Mouse (Mus musculus) hindbrain, embryonic 11.5 days (tissue): ENCODE measurements around the gene Abcc9. TPM values are rescaled to one million over a fixed set of nuclear protein-coding genes. Genes with fewer than 3 reads are reported as not detected.
A peak's percentile ranks its signal among the peaks of the same experiment; 100 is the strongest.

Experiments used
- ATAC-seq: fragments of 200-750 bp; cut with Nextera tagmentation; 2 replicates; pipeline ENCODE4 v1.8.0; 2017; ENCODE audit warnings: mild to moderate bottlenecking, moderate TSS enrichment, moderate library complexity; ENCODE audit not compliant: low FRiP score
- DNase-seq: peaks from one replicate; pipeline ENCODE4 v3.0.0-alpha.2; 2015; ENCODE audit warnings: low spot score
- H3K27ac ChIP-seq: fragments of 300-500 bp; sonication (generic); 2 replicates; pipeline ENCODE4 v1.5.1; 2014; ENCODE audit warnings: mild to moderate bottlenecking, low read depth, low read length
- H3K27me3 ChIP-seq: fragments of 300-500 bp; sonication (generic); 2 replicates; pipeline ENCODE4 v1.6.1; 2014; ENCODE audit warnings: mild to moderate bottlenecking, low read length, moderate library complexity, mixed read lengths; ENCODE audit not compliant: control insufficient read depth, insufficient read depth
- H3K36me3 ChIP-seq: fragments of 300-500 bp; sonication (generic); 2 replicates; pipeline ENCODE4 v1.6.1; 2014; ENCODE audit warnings: mild to moderate bottlenecking, low read length, moderate library complexity, mixed read lengths; ENCODE audit not compliant: control insufficient read depth, insufficient read depth
- H3K4me1 ChIP-seq: fragments of 300-500 bp; sonication (generic); replicated peaks from 2 replicates; pipeline ENCODE4 v1.6.1; 2014; ENCODE audit warnings: low read length, mixed read lengths; ENCODE audit not compliant: control insufficient read depth, insufficient read depth
- H3K4me2 ChIP-seq: fragments of 300-500 bp; sonication (generic); replicated peaks from 2 replicates; pipeline ENCODE4 v1.6.1; 2014; ENCODE audit warnings: mild to moderate bottlenecking, low read depth, low read length
- H3K4me3 ChIP-seq: fragments of 300-500 bp; sonication (generic); 2 replicates; pipeline ENCODE4 v1.5.1; 2014; ENCODE audit warnings: low read depth, low read length
- H3K9ac ChIP-seq: fragments of 300-500 bp; sonication (generic); 2 replicates; pipeline ENCODE4 v1.6.1; 2014; ENCODE audit warnings: low read depth, low read length
- H3K9me3 ChIP-seq: fragments of 300-500 bp; sonication (generic); 2 replicates; pipeline ENCODE4 v1.6.1; 2016; ENCODE audit warnings: low read length; ENCODE audit not compliant: control insufficient read depth
- WGBS: fragments of 180-500 bp; shearing (Covaris S2); extraction: QIAGEN DNeasy Blood & Tissue Kit; methylation state at CpG from one replicate; pipeline ENCODE4 v1.1.7; 2014; 5-methylcytosine and 5-hydroxymethylcytosine counted together
- polyA plus RNA-seq: library from polyadenylated mRNA; unstranded; fragments of >200 nt; fragmentation: Nextera tagmentation; extraction: Ambion mirVana; gene quantifications from 2 replicates; pipeline ENCODE4 v1.2.1, GENCODE M21; 2014

Gene Abcc9
- polyA plus RNA-seq, 1 experiment from 2014 or later = 3.4 TPM

GRCm38 (mm10) chr6:142571629-142572360 is 130.3 kb downstream of the Abcc9 start:
- no peak overlapping the region for H3K9ac ChIP-seq
- peak; percentile 44 for DNase-seq
- H3K36me3 ChIP-seq = no peaks in the 10 kb centered on the region
- 4% methylated on average over 21 of the region's 21 CpGs for WGBS
- H3K27ac ChIP-seq = no peak overlapping the region
- no peaks in the 10 kb centered on the region for H3K9me3 ChIP-seq
- H3K27me3 ChIP-seq = peaks cover 34% of the 10 kb centered on the region
- peak overlapping the region; percentile 78 for H3K4me2 ChIP-seq
- peaks cover 3% of the 10 kb centered on the region; the same call in 1 of the 2 replicates for H3K4me1 ChIP-seq
- peak; percentile 68 for ATAC-seq
- H3K4me3 ChIP-seq = peak overlapping the region; percentile 47

GRCm38 (mm10) chr6:142571055-142571618 is 131.0 kb downstream of the Abcc9 start, which contains the start of gene Kcnj8:
Gene Kcnj8 (minus strand): TSS chr6:142571614.
- Histone ChIP-seq H3K9me3 (no peaks in the 10 kb centered on the region), H3K4me2 (peak within 1 kb of the TSS; percentile 78), H3K4me1 (peaks cover 3% of the 10 kb centered on the region; the same call in 1 of the 2 replicates), H3K27ac (no peak within 1 kb of the TSS), H3K4me3 (peak within 1 kb of the TSS; percentile 47), H3K9ac (peak within 1 kb of the TSS; percentile 31; the same call in 1 of the 2 replicates), H3K36me3 (no peaks in the 10 kb centered on the region), H3K27me3 (peaks cover 34% of the 10 kb centered on the region)
- 0% methylated on average over 34 of the region's 34 CpGs for WGBS
- DNase-seq = peak; percentile 73
- ATAC-seq = peak; percentile 93

GRCm38 (mm10) chr6:142570046-142570770 is 131.9 kb downstream of the Abcc9 start:
- WGBS = 6% methylated on average over 30 of the region's 30 CpGs
- ATAC-seq (no peak), DNase-seq (peak; percentile 54)
- H3K9ac ChIP-seq = no peak overlapping the region
- H3K9me3 ChIP-seq = no peaks in the 10 kb centered on the region
- H3K4me2 ChIP-seq = 0 out of 2 replicates have a peak overlapping the region, but pooled peaks have one; percentile 14
- no peaks in the 10 kb centered on the region for H3K36me3 ChIP-seq
- peaks cover 34% of the 10 kb centered on the region for H3K27me3 ChIP-seq
- peaks cover 3% of the 10 kb centered on the region; the same call in 1 of the 2 replicates for H3K4me1 ChIP-seq
- peak overlapping the region; percentile 21; the same call in 1 of the 2 replicates for H3K4me3 ChIP-seq
- H3K27ac ChIP-seq = no peak overlapping the region

- 43% methylated on average over 7 of the region's 7 CpGs for WGBS
- Histone ChIP-seq H3K4me3 (no peak overlapping the region), H3K9ac (no peak overlapping the region), H3K4me2 (no peak overlapping the region), H3K36me3 (no peaks in the 10 kb centered on the region), H3K27me3 (peaks cover 34% of the 10 kb centered on the region), H3K9me3 (no peaks in the 10 kb centered on the region), H3K27ac (no peak overlapping the region), H3K4me1 (peaks cover 3% of the 10 kb centered on the region; the same call in 1 of the 2 replicates)
- ATAC-seq = no peak
- DNase-seq = peak; percentile 15
Observed at GRCm38 (mm10) chr6:142568713-142569357, 133.3 kb downstream of the Abcc9 start.

- no peak overlapping the region for H3K4me2 ChIP-seq
- 63% methylated on average over 5 of the region's 5 CpGs for WGBS
- DNase-seq = no peak
- H3K9ac ChIP-seq = no peak overlapping the region
- peaks cover 31% of the 10 kb centered on the region for H3K27me3 ChIP-seq
- no peaks in the 10 kb centered on the region for H3K9me3 ChIP-seq
- H3K27ac ChIP-seq = no peak overlapping the region
- no peak for ATAC-seq
- no peak overlapping the region for H3K4me3 ChIP-seq
- no peaks in the 10 kb centered on the region for H3K36me3 ChIP-seq
- peaks cover 3% of the 10 kb centered on the region; the same call in 1 of the 2 replicates for H3K4me1 ChIP-seq
Observed at GRCm38 (mm10) chr6:142567452-142567851, 134.7 kb downstream of the Abcc9 start.

GRCm38 (mm10) chr6:142564746-142565145 is 137.4 kb downstream of the Abcc9 start:
- 94% methylated on average over 3 of the region's 3 CpGs for WGBS
- Histone ChIP-seq H3K4me2 (no peak overlapping the region), H3K36me3 (no peaks in the 10 kb centered on the region), H3K27me3 (peaks cover 8% of the 10 kb centered on the region), H3K27ac (no peak overlapping the region), H3K9me3 (no peaks in the 10 kb centered on the region), H3K9ac (no peak overlapping the region), H3K4me1 (no peaks in the 10 kb centered on the region), H3K4me3 (no peak overlapping the region)
- DNase-seq (no peak), ATAC-seq (no peak)

GRCm38 (mm10) chr6:142561151-142561550 is 141.0 kb downstream of the Abcc9 start:
- no peak for ATAC-seq
- no peak overlapping the region for H3K9ac ChIP-seq
- H3K27me3 ChIP-seq = no peaks in the 10 kb centered on the region
- H3K27ac ChIP-seq = no peak overlapping the region
- no peak overlapping the region for H3K4me2 ChIP-seq
- WGBS = 81% methylated on average over 1 of the region's 1 CpGs
- no peaks in the 10 kb centered on the region for H3K36me3 ChIP-seq
- no peaks in the 10 kb centered on the region for H3K9me3 ChIP-seq
- DNase-seq = no peak
- H3K4me3 ChIP-seq = no peak overlapping the region
- no peaks in the 10 kb centered on the region for H3K4me1 ChIP-seq
